Mouse (Mus musculus): Measurements from ENCODE around the gene Tmem139.
A peak's percentile ranks its signal among the peaks of the same experiment; 100 is the strongest.

The Tmem139 gene

DNA sequence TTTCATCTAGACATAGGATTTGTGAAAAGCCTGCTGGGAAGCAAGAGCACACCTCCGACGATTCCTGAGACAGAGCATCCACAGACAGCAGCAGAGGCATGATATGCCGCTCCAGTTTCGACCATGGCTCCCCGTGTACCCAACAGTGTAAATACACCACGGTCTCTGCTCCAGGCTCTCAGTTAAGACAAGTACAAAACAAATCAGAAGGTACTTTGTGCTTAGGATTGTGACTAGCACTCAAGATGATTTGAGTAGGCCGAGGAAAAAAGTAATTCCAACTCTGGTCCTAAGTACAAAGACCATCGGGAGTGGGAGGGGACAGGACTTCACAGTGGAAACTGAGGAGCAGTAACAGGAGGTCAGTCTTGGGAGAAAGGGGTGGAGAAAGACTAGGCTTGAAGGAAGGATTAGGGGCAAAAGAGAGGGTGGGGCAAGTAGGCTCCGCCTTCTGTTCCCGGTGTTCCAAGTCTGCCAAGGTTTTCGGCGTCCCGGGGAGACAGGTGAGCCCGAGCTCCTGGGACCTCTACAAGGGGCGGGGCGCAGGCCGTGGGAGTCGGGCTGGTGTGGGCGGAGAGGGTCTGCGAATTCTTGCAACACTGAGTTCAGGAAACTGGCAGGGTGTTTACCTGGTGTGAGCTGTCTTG is at the start of gene Tmem139:
Tmem139 (plus strand) TSS at position 447 of the 647 bp plus-strand sequence.
- DNase-seq (ENCODE audit: low spot score): no peak

DNA sequence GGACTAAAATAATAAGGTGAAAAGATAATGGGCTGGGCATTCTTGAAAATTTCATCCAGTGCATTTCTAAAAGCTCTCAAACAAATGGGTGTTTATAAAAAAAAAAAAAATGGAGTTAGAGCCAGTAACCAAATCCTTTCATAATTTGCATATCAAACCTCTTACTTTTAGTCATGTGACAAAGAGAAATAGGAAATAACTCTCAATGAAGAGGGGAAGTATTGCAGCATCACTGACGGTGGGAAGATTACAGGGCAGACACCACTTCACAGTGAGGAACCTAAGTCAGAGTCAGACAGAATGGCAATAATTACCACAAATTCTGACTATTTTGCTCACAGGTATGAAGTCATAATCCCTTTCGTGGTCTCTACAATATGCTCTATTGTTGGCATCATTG is 46.7 kb upstream of the Tmem139 start, which contains the start of gene Tas2r144:
Tas2r144 (plus strand) TSS at position 301 of the 400 bp plus-strand sequence.
- no peak for DNase-seq (ENCODE audit: low spot score)

DNA sequence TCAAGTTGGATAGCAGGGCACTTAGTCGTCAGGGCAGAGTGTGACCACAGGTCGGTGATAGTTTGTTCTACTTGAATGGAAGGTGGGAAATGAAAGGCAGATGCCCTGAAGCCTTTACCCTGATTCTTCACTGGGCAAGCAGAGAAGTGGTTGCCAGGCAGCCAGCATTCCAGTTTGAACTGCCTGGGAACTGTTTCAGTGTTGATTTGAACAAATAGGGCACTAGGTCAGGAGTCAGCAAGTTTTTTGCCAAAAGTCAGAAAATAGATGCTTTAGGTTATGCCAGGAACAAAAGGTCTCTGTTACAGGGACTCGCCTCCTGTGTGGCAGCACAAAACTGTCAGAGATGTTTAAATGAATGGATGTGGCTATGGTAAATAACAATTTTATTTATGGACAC is 39.5 kb upstream of the Tmem139 start:
- DNase-seq (ENCODE audit: low spot score): no peak

DNA sequence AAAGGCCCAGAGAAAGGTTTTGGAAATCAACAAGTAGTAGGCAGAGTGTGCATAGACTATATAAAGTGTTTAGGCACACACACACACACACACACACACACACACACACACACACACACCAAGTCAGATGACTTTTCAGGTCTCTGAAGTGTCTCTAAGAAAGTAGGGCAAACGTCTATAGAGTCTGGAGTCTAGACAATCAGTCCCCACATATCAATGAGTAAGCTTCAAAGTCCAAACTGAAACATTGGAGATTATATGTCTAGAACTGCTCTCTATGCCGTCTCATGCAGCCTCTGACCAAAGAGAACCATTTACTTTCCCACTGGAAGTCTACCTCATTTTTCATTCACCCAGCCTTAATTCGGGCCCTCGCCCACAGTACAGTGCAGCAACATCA is 36.7 kb upstream of the Tmem139 start:
- DNase-seq (ENCODE audit: low spot score): no peak

DNA sequence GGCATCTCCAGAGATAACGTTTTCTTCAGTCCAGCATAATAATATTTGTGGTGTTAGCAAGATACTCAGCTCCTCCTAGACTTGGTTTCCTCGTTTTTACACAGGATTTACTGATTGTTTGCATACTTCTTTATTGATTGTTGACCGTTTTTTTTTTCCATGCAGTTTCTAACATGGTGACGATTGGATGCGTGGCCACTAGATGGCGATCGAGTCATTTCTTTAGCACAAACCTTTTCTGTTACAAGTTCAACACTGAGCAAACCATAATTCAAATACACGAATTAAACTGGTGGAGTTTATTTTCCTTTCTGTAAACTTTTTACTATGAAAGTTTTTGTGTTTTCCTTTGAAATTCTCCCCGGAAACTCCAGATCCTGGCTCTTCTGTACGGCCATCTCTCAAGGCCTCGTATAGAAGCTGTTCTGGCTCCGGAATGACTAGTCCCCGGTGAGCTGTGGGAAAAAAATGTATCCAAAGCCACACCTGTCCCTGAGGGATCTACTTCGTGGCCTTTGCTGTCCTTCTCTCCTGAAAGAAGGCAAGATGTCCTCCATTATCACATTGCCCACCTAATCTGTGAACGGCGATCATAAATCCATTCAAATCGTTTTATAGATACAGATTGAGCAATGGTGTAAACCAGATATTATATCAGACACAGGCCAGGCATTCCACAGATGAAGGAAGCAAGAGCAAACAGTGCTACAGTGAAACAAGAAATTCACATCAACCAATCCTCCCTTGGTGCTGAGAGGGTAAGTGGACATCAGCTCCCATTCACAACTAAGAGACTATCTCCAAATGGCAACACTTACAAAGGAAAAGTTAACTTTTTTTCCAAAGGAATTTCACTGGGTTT is 34.3 kb upstream of the Tmem139 start:
- DNase-seq (ENCODE audit: low spot score): peak; percentile 66

DNA sequence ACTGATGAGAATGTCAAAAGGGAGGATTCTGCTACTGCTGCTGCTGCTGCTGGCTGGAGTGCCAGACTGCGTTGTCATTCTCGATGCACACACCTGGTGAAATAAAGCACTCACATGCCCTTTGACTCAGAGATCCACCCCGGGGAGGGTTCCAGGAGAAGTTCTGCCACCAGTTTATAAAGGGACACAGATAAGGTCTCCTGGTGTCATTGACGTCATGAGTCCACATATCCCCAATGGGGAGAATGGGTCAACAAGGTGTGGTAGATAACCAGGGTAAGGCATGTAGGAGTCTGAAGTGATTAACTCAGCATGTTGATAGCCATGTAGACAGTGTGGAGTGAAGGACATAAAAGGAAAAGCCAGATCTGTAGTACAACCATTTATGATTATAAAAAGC is 32.2 kb upstream of the Tmem139 start:
- no peak for DNase-seq (ENCODE audit: low spot score)

DNA sequence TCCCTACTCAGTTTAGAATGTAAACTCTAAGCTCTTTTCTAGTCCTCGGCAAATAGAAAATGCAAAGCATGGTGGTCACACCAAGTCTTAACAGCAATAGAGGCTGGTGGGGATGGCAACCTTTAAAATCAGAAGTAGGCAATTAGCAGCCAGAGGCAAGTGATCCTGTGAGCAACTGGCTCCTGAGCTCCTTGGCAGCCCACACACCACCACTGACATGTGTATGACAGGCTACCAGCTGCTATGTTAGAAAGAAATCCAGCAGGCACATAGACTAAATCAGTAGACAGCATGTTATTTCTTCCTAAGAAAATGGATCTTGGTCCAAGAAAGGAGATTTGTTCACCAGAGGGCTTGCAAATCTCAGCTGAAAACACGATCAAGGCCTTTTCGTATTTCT is 30.6 kb upstream of the Tmem139 start:
- DNase-seq (ENCODE audit: low spot score): no peak

DNA sequence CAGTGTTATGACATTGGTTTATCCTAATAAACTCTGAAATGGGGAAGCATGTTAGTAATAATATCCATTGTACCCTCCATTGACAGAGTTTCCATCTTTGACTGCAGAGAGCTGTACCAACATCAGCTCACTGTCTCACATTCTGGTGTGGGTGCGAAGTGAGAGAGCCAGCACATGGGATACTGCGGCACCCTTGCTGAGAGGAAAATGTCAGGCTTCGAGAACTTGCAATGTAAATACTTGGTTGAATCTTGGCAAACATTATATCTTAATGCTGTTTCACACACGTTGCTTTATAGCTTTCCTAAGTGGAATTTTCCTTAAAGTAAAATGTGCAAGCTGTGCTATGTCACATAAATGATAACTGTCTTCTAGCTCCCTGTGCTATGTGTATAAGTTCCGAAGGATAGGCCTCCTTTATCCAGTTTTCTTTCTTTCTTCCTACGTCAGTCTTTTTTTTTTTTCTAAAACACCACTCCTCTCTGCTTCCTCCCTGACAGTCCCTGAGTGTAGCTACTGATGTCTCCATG is 24.4 kb upstream of the Tmem139 start:
- no peak for DNase-seq (ENCODE audit: low spot score)

DNA sequence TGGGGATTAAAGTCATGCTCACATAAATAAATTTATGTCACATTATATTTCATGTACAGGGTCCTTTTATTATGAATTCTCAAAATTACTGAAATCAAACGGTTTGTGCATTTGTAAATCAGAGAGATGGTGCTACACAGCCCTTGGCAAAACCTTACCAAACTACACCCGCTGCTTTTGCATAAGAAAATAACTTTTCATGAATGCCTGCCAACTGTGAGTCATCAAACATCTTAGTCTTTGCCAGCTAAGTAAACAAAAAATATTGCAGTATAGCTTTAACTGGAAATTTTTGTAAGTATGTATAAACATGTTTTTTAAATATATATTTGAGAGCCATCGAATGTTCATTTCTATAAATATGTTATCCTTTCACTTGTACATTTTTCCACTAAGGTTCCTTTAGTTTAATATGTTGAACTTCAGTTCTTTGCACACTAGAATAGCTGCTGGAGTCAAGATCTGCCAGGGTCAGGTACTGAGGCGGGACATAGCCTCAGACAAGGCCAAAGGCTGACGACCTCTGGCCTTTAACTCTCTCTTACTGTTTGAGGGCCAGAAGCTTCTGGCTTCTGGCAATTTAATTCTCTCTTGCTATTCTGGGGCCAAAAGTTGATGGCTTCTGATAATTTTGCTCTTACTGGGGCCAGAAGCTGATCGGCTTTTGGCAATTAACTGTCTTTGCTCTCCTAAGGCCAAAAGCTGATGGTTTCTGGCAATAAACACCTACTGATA is 20.3 kb upstream of the Tmem139 start:
- no peak for DNase-seq (ENCODE audit: low spot score)

DNA sequence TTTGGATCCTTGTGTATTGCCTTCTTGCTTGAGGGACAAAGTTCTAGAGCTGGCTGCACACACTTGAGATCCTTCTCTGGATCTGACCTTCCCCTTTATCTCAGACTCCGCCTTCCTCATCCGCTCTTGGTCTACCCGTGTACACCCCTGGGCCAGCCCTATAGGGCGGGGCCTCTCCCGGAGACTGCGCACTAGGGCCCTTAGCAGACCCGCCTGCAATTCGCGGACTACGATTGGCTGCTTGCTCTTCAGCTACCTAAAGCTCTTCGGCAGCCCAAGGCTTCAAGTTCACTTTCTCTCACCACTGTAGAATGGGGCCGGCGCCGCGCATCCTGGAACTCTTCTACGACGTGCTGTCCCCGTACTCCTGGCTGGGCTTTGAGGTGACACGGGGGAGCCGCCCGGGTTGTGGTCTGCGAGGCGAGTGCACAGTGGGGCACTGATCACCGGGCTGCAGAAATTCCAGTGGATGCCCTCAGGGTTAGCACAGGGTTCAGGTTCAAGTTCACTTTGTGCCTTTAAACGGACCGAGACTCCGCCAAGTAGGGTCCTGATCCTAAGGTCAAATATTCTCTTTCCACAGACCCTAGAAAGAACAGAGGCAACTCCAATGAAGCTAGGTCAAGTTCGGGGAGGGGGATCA is 15.9 kb upstream of the Tmem139 start, which contains the start of gene Gstk1:
Gstk1 (plus strand) TSS at position 225 of the 643 bp plus-strand sequence.
- no peak for DNase-seq (ENCODE audit: low spot score)

DNA sequence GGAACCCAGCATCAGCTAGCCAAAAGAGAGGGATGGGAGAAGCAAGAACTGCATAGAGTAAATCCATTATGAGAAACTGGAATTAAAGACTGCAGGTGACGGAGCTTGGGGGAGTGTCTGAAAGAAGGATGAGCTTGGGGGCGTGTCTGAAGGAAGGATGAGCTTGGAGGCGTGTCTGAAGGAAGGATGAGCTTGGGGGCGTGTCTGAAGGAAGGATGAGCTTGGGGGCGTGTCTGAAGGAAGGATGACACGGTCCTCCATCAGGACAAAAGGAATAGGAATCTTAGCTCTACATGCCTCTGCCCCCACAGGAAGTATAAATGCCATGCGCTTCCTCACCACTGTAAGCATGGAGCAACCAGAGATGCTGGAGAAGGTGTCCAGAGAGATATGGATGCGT is 14.6 kb upstream of the Tmem139 start:
- DNase-seq (ENCODE audit: low spot score): no peak

DNA sequence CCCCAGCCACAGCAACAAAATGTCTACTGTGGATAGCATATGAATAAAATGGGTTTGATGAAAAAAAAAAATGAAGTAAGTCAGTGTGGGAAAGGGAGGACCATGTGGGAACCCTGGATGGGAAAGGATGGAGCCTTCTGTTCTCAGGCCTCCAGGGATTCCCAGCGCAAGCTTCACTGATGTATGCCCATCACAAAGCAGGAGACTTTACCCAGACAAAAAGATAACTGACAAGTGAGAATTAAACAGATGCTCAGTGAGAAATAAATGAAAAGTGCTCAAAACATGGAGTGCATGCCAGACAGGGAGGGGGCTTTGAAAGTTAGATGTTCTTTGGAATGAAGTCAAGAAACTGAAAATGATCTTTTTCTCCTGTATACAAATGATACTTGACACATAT is 13.8 kb upstream of the Tmem139 start:
- DNase-seq (ENCODE audit: low spot score): no peak

DNA sequence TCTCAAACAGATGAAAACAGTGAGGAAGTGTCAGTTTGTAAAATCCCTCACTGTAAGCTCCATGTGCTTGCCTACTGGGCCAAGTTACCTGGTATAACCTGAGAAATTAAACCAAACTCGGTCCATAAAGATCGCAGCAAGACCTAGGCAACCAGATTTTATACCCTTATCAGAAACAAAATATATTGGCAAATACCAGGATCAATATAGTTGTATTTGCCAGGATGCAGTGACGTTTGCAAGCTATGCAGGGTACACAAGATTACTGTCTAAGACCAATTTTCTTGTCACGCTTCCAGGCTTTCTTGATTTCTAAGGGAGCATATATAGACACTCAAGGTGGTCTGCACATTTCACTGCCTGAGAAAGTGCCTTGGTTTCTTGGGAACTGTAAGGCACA is 10.0 kb upstream of the Tmem139 start:
- no peak for DNase-seq (ENCODE audit: low spot score)

DNA sequence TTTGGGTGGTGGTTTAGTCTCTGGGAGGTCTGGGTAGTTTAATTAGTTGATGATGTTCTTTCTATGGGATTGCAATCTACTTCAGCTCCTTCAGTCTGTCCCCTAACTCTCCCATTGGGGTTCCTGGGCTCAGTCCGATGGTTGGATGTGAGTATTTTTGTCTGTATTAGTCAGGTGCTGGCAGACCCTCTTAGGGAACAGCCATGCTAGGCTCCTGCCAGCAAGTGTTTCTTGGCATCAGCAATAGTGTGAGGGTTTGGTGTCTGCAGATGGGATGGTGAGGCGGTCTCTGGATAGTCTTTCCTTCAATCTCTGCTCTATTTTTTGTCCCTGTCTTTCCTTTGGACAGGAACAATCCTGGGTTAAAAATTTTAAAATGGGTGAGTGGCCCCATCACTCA is 8.7 kb upstream of the Tmem139 start:
- DNase-seq (ENCODE audit: low spot score): no peak

DNA sequence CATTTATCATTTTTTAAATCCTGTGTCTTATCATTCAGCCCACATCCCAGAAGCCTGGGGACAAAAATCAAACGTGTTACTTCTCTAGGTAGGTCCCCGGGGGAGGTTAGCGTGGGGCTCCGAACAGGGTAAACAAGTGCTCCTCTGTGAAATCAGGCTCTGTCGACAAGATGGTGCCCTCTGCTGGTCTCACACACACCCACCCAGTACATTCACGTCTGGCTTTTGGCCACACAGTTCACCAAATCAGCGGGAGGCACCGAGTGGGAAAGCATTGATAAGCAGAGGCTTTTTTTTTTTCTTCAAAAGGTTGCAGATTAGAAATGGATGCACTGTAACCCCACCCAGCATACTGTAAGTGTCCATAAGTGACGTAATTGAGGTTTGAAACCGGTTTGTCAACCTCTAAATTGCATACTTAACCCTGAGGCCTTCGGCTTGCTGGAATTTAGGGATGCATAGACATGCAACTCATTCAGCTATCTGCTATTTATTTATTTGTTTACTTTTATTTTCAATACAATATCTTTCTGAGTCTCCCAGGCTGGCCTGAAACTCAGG is 4.4 kb upstream of the Tmem139 start:
- DNase-seq (ENCODE audit: low spot score): no peak

DNA sequence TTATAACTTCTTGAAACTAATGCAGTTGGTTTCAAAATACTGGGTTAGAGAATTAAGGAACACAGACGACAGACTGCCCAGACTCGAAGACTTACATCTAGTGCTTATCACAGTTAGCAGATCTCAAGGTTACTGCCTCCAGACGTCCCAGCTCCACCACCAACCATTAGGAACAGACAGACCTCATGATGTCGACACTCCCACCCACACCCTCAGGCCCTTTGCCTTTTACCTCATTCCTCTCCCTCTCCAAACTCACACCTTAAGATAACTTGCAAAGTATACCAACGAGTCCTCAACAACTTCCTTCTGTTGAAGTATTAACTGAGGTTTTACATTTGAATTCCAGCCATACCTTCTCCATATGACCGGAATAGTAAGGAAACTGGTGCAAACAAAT is 1.3 kb upstream of the Tmem139 start:
- no peak for DNase-seq (ENCODE audit: low spot score)

DNA sequence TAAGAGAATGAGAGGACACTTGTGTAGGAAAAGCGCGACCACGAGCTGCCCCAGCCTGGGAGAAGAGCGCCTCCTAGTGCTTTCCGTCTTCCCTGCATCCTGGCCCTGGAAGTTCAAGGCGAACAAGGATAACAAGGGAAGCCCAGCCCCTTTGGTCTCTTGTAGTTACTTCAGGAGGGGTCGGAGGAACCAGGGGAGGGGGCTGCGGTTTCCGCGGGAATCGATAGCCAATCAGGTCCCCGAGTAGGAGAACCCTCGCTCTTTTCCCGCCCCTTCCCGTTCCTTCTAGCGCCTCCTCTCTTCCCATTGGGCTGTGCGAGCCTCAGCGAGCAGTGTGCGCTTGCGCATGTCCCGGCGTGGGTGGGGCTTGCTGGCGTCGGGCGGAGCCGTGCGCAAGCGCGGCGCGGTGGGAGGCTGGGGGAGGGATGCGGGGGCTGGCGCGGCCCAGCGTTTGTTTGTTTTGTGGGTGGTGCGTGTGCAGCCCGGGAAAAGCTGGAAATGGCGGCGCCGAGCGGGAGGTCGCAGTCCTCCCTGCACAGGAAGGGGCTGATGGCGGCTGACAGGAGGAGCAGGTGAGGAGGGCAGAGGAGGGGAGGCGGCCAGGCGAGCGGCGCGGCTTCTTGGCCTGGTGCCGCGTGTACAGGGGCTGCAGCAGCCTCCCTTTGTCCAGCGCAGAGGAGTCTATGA is 3.0 kb downstream of the Tmem139 start, which contains the start of gene Casp2:
Casp2 (plus strand) TSS at position 360 of the 687 bp plus-strand sequence.
- DNase-seq (ENCODE audit: low spot score): peak; percentile 98

DNA sequence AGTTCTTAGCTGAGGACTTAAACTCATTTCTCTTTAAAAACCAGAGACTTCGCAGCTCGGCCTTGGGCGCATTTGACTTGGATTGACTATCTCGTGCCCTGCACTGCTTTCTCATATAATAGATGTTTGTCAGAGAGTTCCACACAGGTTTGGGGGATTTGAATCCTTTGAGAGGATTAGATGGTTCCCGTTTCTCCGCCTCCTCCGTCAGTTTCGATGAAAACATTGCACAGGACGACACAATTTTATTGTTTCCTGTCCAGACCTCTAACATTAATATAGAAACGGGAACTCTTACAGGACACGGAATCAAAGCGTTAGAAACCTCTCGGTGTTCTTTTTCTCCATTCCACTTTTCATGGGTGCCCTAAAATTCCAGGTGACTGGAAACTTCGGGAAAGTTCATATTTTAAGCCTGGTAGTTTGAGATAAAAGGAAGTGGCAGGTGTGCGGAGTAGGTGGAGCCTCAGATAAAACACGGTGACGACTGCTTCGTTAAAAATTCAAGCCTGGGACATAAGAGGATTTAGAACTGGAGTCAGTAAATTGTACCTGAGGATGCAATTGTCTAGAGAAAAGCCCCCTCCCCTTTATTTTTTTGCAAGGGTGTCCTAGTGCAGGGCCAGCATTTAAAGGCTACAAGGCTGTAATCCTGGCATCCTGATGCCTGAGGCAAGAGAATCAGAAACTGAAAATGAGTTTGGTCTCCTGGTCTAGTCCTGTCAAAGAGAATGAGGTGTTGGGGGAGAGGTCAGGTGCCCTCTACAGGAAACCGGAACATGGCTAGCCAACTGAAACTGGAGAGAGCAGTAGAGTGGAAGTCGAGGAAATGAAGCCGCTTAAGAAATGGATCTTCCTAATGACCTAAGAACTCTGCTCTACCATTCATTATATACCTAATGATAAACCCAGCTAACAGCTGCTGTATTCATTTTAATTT is 3.9 kb downstream of the Tmem139 start:
- peak; percentile 11 for DNase-seq (ENCODE audit: low spot score)

DNA sequence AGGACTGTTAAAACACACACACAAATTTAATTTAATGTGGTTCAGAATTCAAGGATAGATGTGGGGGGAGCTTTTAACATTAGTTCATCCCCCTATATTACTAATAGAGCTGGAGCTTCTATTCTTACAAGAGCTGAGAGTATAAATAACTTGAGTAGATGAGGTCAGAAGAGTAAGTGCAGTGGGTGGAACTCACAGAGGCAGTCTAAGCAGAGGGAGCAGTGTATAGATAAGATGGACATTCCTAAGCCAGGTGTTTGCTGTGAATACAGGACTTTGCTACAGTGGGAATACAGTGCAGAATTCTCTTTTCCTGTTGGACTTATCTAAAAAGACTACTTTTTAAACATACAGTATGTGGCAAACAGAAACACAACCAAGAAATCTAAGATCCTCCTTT is 9.0 kb downstream of the Tmem139 start:
- DNase-seq (ENCODE audit: low spot score): no peak

DNA sequence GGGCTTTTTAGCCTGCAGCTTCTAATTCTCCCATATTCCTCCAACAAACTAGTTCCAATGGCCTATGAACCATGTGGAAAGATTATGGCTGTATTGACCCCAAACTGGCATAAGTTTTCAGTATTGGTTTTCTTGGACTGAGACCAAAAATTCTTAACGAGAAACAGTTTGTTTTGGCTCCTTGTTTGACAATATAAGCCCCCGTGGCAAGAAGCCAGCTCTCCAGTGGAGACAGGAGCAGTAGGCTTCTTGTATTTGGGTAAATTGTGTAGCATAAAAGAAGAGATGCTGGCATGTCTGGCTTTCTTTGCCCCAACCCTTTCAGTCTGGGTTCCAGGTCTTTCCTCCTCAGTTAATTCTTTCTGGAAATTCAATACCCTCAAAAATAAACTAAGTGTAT is 14.4 kb downstream of the Tmem139 start:
- no peak for DNase-seq (ENCODE audit: low spot score)

Measured in MN1 (cell line).